Mouse (Mus musculus) layer of hippocampus, adult 9-11 months (tissue): ENCODE results near the gene Inpp5a.

Experiments
- DNase-seq: peaks from one replicate; pipeline ENCODE4 v3.0.0; 2022

Gene Inpp5a

DNA sequence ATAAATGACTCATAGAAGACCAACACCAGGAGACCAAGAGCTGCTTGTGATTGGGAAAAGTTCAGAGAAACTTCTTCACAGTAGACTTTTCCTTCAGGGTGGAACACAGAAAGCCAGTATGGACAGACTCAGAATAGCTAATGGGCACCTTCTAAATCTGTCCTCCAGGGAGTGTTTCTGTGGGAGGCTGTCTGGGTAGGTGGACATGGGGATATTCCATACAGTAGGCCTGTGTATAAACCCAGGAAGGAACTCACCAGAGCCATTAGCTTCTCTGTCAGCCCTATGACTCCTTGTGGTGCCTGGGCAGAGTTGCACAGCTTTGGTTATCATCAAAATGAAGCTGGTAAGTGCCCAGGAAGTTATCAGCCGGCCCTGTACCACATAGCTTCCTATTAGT lies 151.7 kb downstream of the Inpp5a start:
- DNase-seq = no peak

DNA sequence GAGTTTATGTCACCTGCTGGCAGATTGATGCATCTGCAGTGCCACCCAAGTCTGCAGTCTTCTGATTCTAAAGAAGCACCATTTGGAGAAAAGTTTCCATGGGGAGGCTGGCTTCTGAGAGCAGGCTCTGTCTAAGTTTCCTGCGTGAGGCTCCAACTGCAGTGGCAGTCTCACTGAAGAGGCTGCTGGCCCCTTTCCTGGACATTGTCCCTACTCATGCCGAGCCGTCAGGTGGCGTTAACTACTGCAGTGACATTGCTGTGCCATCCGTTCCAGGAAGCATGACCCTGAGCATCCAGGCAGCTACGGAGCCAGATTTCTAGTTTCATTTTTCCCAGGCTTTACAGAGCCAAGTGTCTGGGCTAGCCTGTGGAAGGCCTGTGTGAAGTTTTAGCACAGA lies 152.5 kb downstream of the Inpp5a start:
- DNase-seq = no peak

DNA sequence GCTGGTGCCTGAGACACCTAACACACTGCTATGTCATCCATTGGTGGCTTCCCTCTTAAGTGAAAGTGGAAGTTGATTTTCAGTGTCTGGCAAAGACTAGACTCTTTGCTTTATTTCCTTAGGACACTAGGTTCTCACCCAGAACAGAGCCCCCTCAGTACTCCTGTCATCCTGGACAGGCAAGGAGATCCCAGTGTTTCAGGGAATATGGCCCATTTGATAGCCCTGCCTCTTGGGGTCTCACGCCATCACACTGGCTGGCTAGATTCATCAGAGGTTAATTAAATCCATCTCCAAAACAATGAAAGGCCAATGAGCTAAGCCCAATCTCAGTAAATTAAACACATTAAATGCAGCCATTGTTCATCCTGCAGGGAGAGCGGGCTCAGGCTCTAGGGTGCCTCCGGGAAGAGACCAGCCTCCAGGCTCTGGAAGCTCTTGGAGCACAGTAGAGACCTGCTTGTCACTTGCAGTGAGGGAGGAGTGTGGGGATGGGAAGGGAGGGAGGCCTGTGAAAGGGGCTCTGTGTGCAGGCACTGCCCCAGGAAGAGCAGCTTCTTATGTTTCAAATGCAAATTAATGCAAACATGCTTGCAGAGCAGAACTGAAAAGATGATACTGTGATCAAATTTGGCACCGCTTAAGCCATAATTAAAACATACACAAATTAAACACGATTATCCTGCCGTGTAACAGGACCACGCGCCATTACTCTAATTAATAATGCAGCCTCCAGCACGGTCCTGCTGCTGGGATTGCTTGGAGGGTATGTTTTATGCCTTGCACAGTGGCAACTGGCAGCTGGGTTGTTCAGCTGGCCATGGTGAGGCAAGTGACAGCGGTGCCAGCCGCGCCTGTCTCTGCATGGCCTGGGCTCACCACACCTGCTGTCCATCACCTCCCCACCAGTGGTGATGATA lies 156.1 kb downstream of the Inpp5a start:
- DNase-seq = peak; percentile 84

DNA sequence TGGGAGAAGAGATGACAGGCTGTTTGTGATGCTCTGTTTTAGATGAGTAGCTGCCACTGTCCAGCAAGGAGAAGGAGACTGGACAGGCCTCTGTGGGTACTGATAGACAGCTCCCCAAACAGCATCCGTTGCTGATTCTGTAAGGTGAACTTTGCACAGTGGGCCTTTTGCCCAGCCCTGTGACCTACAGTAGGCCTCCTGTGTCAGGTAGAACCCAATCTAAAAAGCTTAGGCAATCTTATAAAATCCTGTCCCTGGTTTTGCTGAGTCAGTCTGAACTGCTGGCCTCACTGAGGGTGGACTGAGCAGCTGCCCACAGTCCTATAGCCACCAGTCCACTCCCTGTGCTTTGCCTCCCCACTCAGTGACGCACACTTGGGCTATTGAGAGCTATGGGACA lies 158.4 kb downstream of the Inpp5a start:
- DNase-seq = no peak

DNA sequence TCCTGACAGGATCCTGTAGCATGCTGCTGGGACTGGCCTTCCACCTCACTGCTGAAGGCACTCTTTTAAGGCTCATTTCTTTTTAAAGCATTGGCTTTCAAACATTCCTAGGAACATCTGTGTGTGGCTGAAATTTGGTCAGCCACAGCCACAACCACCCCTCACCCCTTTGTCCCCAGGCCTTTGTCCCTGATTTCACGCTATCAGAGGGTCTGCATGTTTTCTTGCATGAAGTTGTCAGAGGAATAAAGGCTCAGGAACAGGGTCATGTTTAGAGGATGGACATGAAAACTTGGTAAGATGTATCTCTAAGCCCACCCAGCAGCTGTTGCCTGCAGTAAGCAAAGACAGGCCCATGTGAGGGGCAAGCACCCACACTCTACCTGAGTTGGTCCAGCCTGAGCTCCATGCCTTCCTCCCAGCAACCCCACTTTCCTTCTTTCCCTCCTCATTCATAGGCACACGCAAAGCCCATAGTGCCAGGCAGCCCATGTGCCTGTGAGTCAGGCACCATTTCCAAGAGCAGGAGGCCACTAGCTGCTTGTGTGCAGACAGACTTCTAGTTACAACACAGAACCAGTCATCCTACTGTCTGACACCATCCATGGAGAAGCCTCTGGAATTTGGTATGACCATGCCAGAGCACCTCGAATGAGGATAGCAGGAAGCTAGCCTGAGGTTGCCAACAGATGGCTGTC lies 161.3 kb downstream of the Inpp5a start:
- DNase-seq = no peak

DNA sequence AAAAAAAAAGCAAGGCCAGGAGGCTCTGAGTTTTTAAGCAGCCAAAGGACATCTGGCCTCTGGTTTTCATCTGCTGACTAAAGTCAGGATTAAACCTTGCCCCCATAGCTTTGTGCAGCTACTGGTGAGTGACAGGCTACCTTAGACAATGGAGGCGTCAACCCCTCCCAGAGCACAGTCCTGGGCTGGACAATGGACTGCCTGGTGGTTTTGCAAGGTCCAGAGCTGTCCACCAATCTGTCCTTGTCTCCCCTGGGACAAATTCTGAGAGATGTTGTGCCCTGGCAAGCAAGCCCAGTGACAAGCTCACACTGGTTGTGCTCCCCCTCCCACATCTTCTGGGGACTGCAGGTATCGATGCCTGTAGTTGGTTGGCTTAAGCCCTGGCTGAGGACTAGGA lies 162.6 kb downstream of the Inpp5a start:
- no peak for DNase-seq

DNA sequence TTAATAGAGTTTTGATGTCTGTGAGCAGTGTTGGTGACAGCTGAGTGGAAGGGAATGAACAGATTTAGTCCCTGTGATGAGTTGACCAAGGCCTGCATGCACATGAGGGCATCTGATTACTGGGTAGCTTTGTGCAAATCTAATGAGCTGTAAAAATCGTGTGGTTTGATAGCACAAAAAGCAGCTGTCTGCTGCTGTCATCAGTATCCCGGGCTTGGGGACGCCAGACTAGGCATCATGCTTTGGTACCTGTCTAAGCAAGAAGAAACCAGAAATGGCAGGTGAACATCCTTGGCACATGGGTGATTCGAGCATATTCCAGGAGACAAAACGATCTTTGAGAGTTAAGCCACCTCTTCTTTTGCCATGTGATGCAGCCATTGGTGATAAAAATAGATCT lies 167.4 kb downstream of the Inpp5a start:
- DNase-seq = no peak

DNA sequence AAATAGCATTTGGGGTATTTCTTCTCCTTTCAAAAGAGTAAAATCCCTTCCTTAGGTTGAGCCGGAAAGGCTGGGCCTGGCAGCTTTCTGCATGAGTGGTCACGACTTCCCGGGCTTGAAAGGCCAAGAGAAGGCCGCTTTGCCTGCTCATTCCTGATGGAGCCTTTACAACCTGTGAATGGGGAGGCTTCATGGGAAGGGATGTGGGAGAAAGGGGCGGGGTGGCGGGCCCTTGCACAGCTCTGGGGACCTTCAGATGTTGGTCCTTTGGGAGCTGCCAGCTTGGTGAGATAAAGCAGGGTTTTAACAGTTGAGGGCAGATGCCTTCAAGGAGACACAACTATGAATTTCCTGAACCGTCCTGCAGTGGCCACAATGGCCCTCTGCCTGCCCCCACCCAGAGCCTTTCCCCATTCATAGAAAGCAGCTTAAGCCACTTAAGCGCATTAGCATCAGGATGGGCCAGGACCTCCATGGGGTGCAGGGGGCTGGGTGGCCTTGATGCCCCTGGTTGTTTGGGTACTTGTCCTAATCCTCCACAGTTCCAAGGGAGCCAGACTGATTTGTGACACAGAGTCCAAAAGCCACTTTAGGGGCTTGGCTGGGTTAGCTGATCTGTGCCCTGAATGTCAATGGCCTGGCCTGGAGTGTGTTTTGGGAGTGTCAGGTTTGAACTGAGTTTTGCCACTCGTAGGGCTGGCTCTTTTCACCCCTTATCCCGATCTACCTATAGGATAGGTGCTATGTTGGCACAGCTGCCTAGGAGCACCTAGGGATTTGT lies 168.0 kb downstream of the Inpp5a start:
- DNase-seq = no peak

DNA sequence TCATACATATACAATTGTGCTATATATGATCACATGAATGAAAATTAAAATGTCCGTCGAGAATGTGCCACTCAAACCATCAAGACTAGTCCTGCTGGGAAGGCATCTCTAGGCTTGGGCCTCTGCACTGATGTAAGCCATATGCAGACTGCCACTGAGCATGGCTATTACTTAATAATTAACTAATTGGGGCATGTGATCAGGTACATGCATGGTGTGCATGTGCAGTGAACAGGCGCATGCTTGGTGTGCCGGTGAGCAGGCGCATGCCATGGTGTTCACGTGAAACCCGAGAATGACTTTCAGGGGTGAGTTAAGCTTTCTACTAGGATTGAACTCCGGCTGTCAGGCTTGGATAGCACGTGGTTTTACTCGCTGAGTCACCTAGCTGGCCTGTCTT lies 170.8 kb downstream of the Inpp5a start:
- DNase-seq = no peak

DNA sequence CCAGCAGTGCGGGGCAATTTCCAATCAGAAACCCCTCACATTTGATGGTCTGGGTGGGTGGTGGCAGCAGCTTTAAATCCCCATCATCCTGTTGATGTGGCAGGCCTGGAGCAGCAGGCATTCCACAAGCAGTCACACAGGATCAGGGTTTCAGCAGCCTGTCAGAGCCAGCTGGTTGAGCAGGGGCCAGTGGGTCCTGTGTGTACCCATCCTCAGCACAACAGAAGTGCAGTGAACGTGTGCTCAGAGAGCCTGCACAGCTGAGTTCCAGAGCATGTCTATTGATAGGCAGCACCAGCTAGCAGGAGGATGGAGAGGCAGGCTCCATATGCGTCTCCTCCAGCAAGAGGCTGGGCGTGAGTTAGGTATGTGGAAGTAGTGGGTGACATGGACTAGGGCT lies 174.5 kb downstream of the Inpp5a start:
- no peak for DNase-seq

DNA sequence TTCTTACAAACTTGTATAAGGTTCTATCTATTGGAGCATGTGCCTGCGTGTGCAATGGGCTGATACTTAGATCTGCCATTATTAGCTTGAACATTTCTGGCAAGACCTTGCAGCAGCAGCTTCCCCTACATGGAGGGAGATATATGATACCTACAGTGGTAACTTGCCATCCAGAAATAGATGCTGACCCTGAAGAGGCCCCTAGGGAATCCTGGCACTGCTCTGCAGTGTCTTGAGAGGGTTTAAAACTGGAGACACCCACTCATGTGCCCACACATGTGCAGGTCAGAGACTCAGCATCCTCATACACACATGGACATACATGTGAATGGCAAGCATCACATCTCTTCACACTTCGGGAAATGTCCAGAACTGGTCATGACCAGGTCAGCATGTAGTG lies 175.3 kb downstream of the Inpp5a start:
- no peak for DNase-seq

DNA sequence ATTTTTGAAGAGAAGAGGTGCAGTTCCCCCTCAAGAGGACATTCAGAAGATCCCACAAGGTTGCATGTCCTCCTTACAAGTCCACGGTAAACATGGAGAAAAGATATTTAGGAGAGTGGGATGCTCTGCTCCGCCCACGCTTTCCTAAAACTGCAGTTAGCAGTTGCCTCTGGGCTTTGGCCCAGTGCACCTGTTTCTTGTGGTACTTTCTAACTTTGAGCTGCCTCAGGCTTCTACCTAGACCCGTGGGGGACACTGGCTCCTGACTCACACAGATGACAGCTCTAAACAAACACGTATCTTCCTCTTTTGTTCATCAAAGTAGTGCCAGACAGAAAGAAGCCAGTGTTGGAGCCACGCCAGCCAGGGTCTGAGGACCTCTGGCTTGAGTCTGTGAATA lies 177.1 kb downstream of the Inpp5a start:
- DNase-seq = no peak

DNA sequence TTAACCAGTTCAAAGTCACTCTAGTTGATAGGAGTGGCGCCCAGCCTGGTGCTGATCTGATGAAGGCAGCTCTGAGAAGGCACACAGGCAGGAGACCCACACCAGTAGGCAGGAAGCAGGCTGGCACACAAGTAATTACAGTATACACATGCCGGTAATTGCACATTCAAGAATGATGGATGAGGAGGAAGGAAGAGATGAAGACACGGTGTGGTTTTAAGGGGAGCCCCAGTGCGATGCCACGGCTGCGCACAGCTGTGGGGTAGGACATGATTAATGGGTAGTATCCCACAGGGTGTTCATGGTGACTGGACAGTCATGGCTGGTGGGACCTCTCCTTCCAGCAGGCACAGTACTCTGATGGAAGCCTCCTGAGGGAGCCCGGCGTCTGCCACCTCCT lies 177.6 kb downstream of the Inpp5a start:
- DNase-seq = no peak

DNA sequence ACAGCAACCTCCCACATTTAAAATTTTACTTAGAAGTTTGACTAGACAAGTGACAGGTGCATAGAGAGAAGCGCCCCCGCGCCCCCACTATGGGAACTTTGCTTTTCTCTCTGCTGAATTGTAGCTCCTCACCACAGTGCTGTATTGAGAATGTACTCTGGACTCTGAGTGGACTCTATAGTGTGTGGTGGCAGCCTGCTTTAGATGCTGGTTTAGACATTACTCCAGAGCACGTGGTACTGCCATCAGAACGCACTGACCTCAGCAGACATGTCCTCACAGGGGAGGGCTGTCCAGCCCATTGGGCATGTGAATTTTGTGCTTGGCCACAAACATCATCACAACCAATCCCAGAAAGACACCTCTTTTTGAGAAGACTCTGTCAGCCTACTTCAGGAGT lies 181.9 kb downstream of the Inpp5a start:
- no peak for DNase-seq

DNA sequence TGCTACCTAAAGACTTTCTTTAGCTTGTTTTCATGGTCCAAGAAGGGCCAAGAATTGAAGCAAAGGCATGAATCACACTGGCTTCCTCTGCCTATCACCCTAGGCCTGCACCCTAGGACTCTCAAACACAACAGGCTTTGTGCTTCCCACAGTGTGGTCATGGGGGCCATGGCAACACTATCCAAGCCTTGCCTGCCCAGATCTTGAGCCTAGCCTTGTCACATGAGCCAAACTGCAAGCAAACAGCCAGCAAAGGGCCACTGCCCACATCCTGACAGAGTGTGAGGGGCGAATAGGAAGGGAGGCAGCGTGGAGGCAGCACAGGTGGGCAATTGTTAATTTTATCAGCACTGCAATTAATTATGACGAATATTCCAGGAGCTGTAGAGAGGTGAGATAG lies 183.8 kb downstream of the Inpp5a start:
- peak; percentile 68 for DNase-seq

DNA sequence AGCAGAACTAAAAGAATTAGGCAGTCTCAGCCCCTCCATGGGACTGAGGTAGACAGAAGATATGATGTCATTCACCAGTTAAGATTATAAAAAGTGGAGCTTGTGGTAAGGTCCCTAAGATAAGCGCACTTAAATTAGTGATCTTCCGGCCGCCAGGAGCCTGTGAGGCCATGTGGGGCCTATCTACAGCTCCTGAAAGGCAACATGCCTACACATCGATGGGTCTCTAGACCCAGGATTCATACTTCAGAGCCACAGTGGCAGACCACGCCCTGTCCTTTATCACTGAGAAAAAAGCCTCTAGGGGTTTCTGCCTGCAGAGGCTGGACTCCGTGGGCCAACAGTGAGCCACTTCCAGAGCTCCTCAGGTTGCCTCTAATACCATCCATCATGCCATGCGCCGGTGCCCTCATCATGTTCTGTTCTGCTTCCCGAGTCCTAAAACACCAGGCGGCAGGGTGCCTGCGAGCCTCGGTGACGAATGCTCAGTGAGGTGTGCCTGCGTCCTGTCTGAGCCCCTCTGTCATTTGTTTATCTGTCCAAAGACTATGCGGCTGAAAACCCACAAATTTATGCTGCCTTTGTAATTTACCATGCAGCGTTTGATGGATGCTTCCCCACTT lies 187.3 kb downstream of the Inpp5a start:
- no peak for DNase-seq

DNA sequence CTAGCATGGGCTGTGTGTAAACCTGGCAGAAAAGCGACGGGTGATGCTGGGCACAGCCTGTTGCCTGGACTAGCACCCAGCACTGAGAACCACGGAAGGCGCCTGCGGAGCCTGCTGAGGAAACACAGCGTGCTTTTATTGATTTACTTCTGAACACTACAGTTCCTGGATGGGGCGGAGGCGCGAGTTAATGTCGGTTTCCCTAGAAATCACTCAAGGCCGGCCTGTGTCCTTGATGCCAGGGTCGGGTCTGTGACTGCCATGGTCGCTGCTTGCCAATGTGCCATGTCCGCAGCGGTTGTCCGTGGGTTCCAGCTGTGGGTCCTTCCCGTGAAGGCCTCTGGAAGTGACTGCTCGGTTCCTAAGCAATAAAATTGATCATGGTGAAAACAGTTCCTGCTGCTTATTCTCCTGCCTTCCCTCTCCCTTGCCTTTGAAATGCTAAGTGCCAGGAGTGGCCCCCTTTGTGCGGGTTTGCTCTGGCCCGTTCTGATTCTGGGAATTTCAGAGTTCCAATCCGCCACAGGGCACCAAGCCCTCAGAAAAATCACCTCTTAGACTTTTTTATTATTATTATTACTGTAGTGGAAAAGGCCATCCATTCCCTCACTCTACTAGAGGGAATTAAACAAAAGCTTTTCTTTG lies 190.5 kb downstream of the Inpp5a start:
- no peak for DNase-seq

DNA sequence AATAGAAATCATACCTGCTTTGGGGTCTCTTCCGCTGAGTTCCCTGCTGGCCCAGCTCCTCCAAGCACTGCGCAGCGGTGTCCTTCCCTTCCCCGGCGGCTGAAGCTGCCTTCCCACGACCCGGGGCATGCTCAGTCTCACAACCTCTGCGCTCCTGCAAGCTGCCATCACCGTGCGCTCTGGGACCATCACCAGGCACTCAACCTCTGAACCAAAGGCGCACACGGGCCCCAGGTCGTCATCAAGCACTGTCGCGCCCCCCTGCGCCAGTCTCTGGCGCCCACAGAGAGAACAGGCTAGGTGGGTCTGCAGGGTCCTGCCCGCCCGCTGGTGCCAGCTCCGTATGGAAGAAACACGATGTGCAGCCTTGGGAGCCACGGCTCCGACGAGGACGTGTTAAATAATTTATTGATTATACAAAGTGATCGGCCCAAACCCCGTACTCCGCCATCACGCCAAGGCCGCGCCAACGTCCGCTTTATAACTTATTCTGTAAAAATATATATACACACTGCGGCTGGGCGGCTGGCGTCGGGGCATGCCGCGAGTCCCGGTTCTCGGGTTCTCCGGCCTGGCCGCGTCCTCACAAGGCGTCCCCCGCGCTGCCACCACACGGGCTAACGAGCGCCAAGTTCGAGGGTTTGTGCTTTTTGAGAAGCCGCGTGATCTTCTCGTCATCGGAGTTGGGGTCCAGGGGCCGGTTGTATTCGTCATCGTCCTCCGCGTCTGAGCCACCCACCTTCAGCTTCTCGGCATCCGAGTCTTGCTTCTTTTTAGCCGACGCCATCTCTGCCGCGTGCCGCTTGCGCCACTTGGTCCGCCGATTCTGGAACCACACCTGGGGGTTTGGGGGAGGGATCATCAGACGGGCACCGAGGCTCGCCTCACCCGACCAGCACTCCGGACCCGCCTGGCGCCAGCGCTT lies 192.2 kb downstream of the Inpp5a start:
- DNase-seq = no peak

DNA sequence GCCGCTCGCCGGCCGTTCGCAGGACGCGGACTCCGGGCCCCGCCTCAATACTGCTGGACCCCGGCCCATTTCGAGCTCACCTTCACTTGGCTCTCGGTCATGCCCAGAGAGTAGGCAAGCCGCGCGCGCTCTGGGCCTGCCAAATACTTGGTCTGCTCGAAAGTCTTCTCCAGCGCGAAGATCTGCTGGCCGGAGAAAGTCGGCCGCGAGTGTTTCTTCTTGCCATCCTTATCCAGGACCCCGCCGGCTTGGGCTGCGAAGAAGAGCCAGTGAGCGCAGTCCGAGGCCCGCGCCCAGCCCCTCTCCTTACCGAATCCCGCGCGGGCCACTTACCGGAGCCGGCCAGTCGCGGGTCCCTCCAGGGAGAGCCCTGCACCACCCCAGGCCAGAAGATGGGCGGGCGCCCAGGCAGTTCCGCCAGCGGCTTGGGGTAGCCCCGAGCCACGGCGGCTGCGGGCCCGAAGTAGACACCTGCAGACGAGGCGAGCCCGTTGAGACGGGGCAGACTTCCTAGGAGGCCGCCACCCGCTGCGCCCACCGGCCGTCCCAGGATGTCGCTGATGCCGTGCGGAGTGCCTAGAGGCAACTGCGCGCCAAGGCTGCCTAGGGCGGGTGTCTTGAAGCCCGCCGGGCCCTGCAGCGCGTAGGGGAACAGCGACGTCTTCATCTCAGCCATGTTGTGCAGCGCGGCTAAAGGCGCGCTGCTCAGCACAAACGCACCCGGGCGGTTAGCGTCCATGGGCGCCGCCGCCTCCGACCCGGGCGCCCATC lies 193.1 kb downstream of the Inpp5a start:
- no peak for DNase-seq

DNA sequence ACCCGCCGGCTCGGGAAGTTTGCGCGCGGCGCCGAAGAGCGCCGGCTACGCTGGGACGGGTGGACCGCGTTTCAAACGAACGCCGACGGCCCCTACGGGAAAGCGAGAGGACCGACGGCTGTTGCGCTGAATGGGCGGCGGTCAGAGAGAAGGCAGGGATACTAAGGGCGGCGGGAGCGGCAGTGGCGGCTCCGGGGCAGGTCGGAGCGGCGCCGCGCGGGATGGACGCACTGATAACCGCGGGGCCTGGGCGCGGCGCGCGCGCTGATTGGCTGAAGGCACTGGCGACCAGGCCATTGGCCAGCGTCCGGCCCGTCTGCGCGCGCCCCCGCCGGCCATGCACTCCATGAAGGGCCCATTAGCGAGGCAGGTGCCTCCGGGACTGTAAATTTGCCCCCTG lies 193.7 kb downstream of the Inpp5a start, which contains the start of gene Nkx6-2:
Gene Nkx6-2, minus strand, starts transcription at position 203 of the 400 bp plus-strand sequence.
- peak; percentile 70 for DNase-seq
